Mouse (Mus musculus) erythroblast, embryonic 14.5 days (primary cell): Measurements from ENCODE around the gene Lrrc51.

ENCODE experiments used
- GATA1 ChIP-seq: IDR thresholded peaks from 2 replicates; pipeline ENCODE4 v1.6.1; 2012; ENCODE audit warnings: low read length, inconsistent platforms, mixed read lengths
- TAL1 ChIP-seq: IDR thresholded peaks from 3 replicates; pipeline ENCODE4 v1.6.1; 2012; ENCODE audit warnings: low read length, inconsistent platforms, mixed read lengths

DNA sequence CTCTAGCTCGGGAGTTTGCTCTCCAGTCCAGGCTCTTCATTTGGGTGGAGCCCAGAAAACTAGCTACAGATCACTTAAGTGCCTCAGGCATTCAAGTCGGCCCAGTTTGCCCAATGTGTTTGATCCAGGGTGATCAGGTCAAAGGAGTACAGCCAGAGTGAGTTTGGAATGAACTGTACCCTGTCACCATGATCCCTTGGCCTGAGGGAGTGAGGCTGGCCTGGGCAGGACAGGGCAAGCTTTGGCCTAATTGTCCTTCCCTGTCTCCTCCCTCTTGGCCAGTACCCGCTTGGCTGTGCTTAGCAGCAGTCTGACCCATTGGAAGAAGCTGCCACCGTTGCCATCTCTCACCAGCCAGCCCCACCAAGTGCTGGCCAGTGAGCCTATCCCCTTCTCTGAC lies 23.6 kb downstream of the Lrrc51 start:
- TF ChIP-seq GATA1, result no peak
- no peak for TF ChIP-seq TAL1
